ENCODE assay signal across 28 mouse cellular contexts in the genomic region with DNA sequence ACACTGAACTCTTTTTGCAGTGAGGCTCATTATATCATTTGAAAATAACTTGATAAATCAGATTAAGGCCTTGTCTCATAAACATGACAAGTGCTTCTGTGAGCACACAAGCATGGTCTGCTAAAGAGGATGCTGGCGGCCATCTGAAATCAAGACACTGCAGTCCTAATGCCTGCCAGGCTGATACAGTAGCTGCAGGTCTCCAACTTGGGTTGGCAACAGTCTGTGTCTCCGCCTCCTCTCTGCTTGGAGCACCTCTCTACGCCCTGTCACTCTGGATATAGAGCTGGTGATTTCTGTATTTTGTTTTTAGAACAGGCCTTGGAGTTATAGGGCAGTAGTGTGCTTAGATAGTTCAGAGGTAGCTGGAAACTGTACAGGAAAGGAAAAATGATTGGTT.
A peak's percentile ranks its signal among the peaks of the same experiment; 100 is the strongest.
DNase-seq lines count a peak whose midpoint lies in the region; TF ChIP-seq lines count a peak whose summit lies in the region.
"Had no signal": no experiment of that assay in that cellular context is flagged by ENCODE, and none has a peak within 500 bp of the region (broad histone marks: within the 10 kb centered on the region; RNA-seq: fewer than 3 reads in every experiment).

No protein-coding gene starts in this region.

- no peaks in the 10 kb centered on the region; the same call in 1 of the 2 replicates for H3K79me2 ChIP-seq in heart, adult 2 months (replicated peaks; ENCODE audit: control insufficient read depth, insufficient read depth, low read length)

- peaks cover 11% of the 10 kb centered on the region; the same call in 1 of the 2 replicates for H3K36me3 ChIP-seq in heart, adult 2 months (ENCODE audit: control insufficient read depth, insufficient read depth, low read length)
- H3K36me3 ChIP-seq: embryonic facial prominence, embryonic 10.5 days; embryonic facial prominence, embryonic 13.5 days; forebrain, embryonic 12.5 days; forebrain, embryonic 15.5 days; G1E; heart, embryonic 12.5 days; heart, embryonic 15.5 days; hindbrain, embryonic 10.5 days had no signal

- H3K27me3 ChIP-seq in heart, adult 2 months (ENCODE audit: control insufficient read depth, insufficient read depth, low read length) = no peaks in the 10 kb centered on the region
- H3K27me3 ChIP-seq: CH12.LX; embryonic facial prominence, embryonic 13.5 days; forebrain, embryonic 12.5 days; forebrain, embryonic 15.5 days; heart, embryonic 12.5 days; heart, embryonic 15.5 days; Patski had no signal

- H3K4me3 ChIP-seq in heart, adult 2 months = no peak overlapping the region
- H3K4me3 ChIP-seq: embryonic facial prominence, embryonic 10.5 days; embryonic facial prominence, embryonic 13.5 days; erythroblast, embryonic 14.5 days; forebrain, embryonic 12.5 days; forebrain, embryonic 15.5 days; heart, embryonic 12.5 days; heart, embryonic 15.5 days; hindbrain, embryonic 10.5 days had no signal

- H3K27ac ChIP-seq in heart, adult 2 months = no peak overlapping the region
- H3K27ac ChIP-seq: embryonic facial prominence, embryonic 10.5 days; embryonic facial prominence, embryonic 13.5 days; forebrain, embryonic 12.5 days; forebrain, embryonic 15.5 days; heart, embryonic 15.5 days; hindbrain, embryonic 10.5 days; hindbrain, embryonic 14.5 days had no signal

- DNase-seq in cerebellum, adult 9-10 months = peak; percentile 64
- DNase-seq in cerebellum, adult 11 months = no peak
- DNase-seq in heart, adult 11 months = peak; percentile 82
- DNase-seq in heart, adult 2 months = no peak
- DNase-seq in brain, adult 2 months (ENCODE audit: low read depth, low spot score) = peak; percentile 57
- peak; percentile 48 to 66 for DNase-seq in cerebellum, postnatal 14 days
- no peak for DNase-seq in gastrocnemius, adult 8-10 months (ENCODE audit: low spot score in 2 of 2)
- DNase-seq: adrenal gland, postnatal 10 days; adrenal gland, postnatal 36 days; B cell, adult 2 months; embryo, embryonic 11 days; gastrocnemius, postnatal 10 days; gastrocnemius, postnatal 36 days; heart, postnatal 10 days; heart, postnatal 36 days; kidney, adult 2 months had no signal

- WGBS in heart, adult 2 months = 60% methylated on average over 3 of the region's 3 CpGs

- TF ChIP-seq EP300 in heart, adult 2 months (IDR thresholded peaks at IDR 0.05; ENCODE audit: insufficient read depth, low read depth, low read length) = no peak

- H3K9ac ChIP-seq in heart, adult 2 months (ENCODE audit: low read depth, low read length) = no peak overlapping the region
- H3K9ac ChIP-seq: embryonic facial prominence, embryonic 13.5 days; forebrain, embryonic 12.5 days; forebrain, embryonic 15.5 days; heart, embryonic 12.5 days; heart, embryonic 15.5 days; hindbrain, embryonic 14.5 days had no signal

- intact Hi-C loops in heart, adult 2 months (cut with DNase I) = no loop called here

- no peak for TF ChIP-seq POLR2A in heart, adult 2 months (IDR thresholded peaks at IDR 0.05; ENCODE audit: insufficient read depth, low read depth, low read length)

- H3K4me1 ChIP-seq in heart, adult 2 months (ENCODE audit: control insufficient read depth, insufficient read depth, low read length) = peaks cover 9% of the 10 kb centered on the region
- H3K4me1 ChIP-seq: forebrain, embryonic 12.5 days; forebrain, embryonic 15.5 days had no signal

- no peak for TF ChIP-seq CTCF in heart, adult 2 months (IDR thresholded peaks at IDR 0.05)

Comparison
In these comparisons a context has a peak if more than half of its experiments do, and no peak if none do; other contexts are left out.
1. DNase-seq: peak in cerebellum, adult 9-10 months (single experiment), heart, adult 11 months (single experiment), brain, adult 2 months (single experiment) and cerebellum, postnatal 14 days (2 of 2); none in cerebellum, adult 11 months (single experiment), heart, adult 2 months (0 of 2) and gastrocnemius, adult 8-10 months (0 of 2).